Mouse (Mus musculus): ENCODE results near the gene 1110059E24Rik. TPM values are rescaled to one million over a fixed set of nuclear protein-coding genes. Genes with fewer than 3 reads are reported as not detected.

1110059E24Rik gene
- polyA plus RNA-seq, 1 experiment: 7.5 TPM

- H3K27me3 ChIP-seq (ENCODE audit: control insufficient read depth, insufficient read depth, low read length): no peaks in the 10 kb centered on the region
- H3K4me3 ChIP-seq (ENCODE audit: control insufficient read depth, low read depth, low read length): no peak overlapping the region
- no peaks in the 10 kb centered on the region for H3K36me3 ChIP-seq (ENCODE audit: control insufficient read depth, insufficient read depth, low read length)
- 0 out of 2 replicates have a peak, but pooled peaks cover 2% of the 10 kb centered on the region for H3K4me1 ChIP-seq (ENCODE audit: control insufficient read depth, insufficient read depth, low read length)
- no peak overlapping the region for H3K27ac ChIP-seq (ENCODE audit: control insufficient read depth, insufficient read depth, low read depth, low read length)
- TF ChIP-seq POLR2A (IDR thresholded peaks at IDR 0.05; ENCODE audit: control insufficient read depth, low read depth, low read length): no peak
- TF ChIP-seq CTCF (IDR thresholded peaks at IDR 0.05; ENCODE audit: control insufficient read depth, insufficient read depth, insufficient replicate concordance, low read depth, low read length): no peak
These were observed 26.3 kb downstream of the 1110059E24Rik start for GRCm38 (mm10) chr19:21626271-21626988.

DNA sequence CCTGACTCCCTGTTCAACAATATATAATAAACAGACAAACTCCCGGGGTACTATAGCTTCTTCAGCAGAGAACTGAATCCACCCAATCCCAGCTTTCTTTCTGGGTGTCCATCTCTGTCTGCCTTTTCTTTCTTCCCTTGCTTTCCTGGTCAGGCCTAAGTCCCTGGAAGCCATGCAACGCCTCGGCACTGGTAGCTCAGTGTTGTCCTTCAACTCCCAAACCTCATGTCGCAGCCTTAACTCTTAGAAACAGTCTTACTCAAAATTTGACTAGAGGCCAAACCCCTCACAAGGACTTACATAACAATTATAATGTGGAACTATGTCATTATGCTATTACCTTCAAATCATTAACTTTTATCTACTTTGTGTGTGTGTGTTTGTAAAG lies 28.6 kb downstream of the 1110059E24Rik start:
- H3K4me3 ChIP-seq (ENCODE audit: control insufficient read depth, low read depth, low read length): no peak overlapping the region
- H3K27me3 ChIP-seq (ENCODE audit: control insufficient read depth, insufficient read depth, low read length): no peaks in the 10 kb centered on the region
- TF ChIP-seq CTCF (IDR thresholded peaks at IDR 0.05; ENCODE audit: control insufficient read depth, insufficient read depth, insufficient replicate concordance, low read depth, low read length): no peak
- no peak for TF ChIP-seq POLR2A (IDR thresholded peaks at IDR 0.05; ENCODE audit: control insufficient read depth, low read depth, low read length)

GRCm38 (mm10) chr19:21623410-21624147 lies 29.2 kb downstream of the 1110059E24Rik start:
- H3K4me1 ChIP-seq (ENCODE audit: control insufficient read depth, insufficient read depth, low read length): no peaks in the 10 kb centered on the region
- no peaks in the 10 kb centered on the region for H3K36me3 ChIP-seq (ENCODE audit: control insufficient read depth, insufficient read depth, low read length)
- TF ChIP-seq CTCF (IDR thresholded peaks at IDR 0.05; ENCODE audit: control insufficient read depth, insufficient read depth, insufficient replicate concordance, low read depth, low read length): no peak
- TF ChIP-seq POLR2A (IDR thresholded peaks at IDR 0.05; ENCODE audit: control insufficient read depth, low read depth, low read length): no peak
- H3K27me3 ChIP-seq (ENCODE audit: control insufficient read depth, insufficient read depth, low read length): no peaks in the 10 kb centered on the region
- no peak overlapping the region for H3K27ac ChIP-seq (ENCODE audit: control insufficient read depth, insufficient read depth, low read depth, low read length)
- no peak overlapping the region for H3K4me3 ChIP-seq (ENCODE audit: control insufficient read depth, low read depth, low read length)

More for the DNA sequence above, 28.6 kb downstream of the 1110059E24Rik start:
- H3K27ac ChIP-seq (ENCODE audit: control insufficient read depth, insufficient read depth, low read depth, low read length): no peak overlapping the region
- no peaks in the 10 kb centered on the region for H3K36me3 ChIP-seq (ENCODE audit: control insufficient read depth, insufficient read depth, low read length)
- no peaks in the 10 kb centered on the region for H3K4me1 ChIP-seq (ENCODE audit: control insufficient read depth, insufficient read depth, low read length)

DNA sequence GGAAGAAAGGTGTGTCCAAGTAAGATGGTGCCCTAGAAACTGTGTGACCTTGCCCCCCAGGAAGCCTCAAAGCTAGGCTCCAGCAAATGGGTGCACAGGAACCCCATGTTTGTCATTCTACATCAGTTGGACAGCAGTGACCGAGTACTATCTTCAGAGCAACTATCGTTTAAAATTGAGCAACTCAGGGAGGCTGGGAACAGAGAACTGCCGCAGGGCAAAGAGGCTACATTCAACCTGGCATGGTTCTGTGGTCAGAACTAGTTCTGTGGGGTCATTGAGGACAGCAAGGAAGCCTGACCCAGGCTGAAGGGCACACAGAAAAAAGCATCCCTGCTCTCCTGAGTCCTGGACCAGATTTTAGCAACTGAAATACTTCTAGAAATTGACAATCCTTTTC lies 37.0 kb downstream of the 1110059E24Rik start:
- Histone ChIP-seq H3K36me3 (ENCODE audit: control insufficient read depth, insufficient read depth, low read length) (no peaks in the 10 kb centered on the region), H3K4me3 (ENCODE audit: control insufficient read depth, low read depth, low read length) (no peak overlapping the region), H3K4me1 (ENCODE audit: control insufficient read depth, insufficient read depth, low read length) (no peaks in the 10 kb centered on the region), H3K27ac (ENCODE audit: control insufficient read depth, insufficient read depth, low read depth, low read length) (no peak overlapping the region), H3K27me3 (ENCODE audit: control insufficient read depth, insufficient read depth, low read length) (no peaks in the 10 kb centered on the region)
- TF ChIP-seq POLR2A (IDR thresholded peaks at IDR 0.05; ENCODE audit: control insufficient read depth, low read depth, low read length): no peak
- no peak for TF ChIP-seq CTCF (IDR thresholded peaks at IDR 0.05; ENCODE audit: control insufficient read depth, insufficient read depth, insufficient replicate concordance, low read depth, low read length)

GRCm38 (mm10) chr19:21611725-21612575 lies 40.8 kb downstream of the 1110059E24Rik start:
- no peak overlapping the region for H3K4me3 ChIP-seq (ENCODE audit: control insufficient read depth, low read depth, low read length)
- no peaks in the 10 kb centered on the region for H3K27me3 ChIP-seq (ENCODE audit: control insufficient read depth, insufficient read depth, low read length)
- no peak overlapping the region for H3K27ac ChIP-seq (ENCODE audit: control insufficient read depth, insufficient read depth, low read depth, low read length)
- no peak for TF ChIP-seq CTCF (IDR thresholded peaks at IDR 0.05; ENCODE audit: control insufficient read depth, insufficient read depth, insufficient replicate concordance, low read depth, low read length)
- no peak for TF ChIP-seq POLR2A (IDR thresholded peaks at IDR 0.05; ENCODE audit: control insufficient read depth, low read depth, low read length)
- H3K36me3 ChIP-seq (ENCODE audit: control insufficient read depth, insufficient read depth, low read length): no peaks in the 10 kb centered on the region
- peaks cover 3% of the 10 kb centered on the region; the same call in 1 of the 2 replicates for H3K4me1 ChIP-seq (ENCODE audit: control insufficient read depth, insufficient read depth, low read length)

DNA sequence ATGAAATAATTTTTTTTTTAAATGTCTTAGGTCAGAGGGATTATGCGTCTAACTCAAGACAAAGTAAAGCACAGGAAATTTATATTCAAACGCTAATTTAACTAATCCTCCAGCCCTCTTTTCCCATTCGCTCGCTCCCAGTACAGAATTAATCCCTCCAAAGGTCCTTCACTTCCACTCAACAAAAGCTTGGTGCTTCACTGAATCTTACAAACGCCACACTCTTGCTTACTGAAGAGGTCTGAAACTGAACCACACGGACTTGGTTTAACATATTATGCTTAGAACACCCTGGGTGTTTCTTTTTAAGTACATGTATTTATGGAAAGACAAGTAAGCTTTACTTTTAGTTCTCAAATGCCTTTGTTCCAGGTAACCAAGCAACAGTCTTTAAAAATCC lies 41.5 kb downstream of the 1110059E24Rik start:
- H3K27me3 ChIP-seq (ENCODE audit: control insufficient read depth, insufficient read depth, low read length): no peaks in the 10 kb centered on the region
- TF ChIP-seq CTCF (IDR thresholded peaks at IDR 0.05; ENCODE audit: control insufficient read depth, insufficient read depth, insufficient replicate concordance, low read depth, low read length) (no peak), POLR2A (IDR thresholded peaks at IDR 0.05; ENCODE audit: control insufficient read depth, low read depth, low read length) (no peak)
- H3K27ac ChIP-seq (ENCODE audit: control insufficient read depth, insufficient read depth, low read depth, low read length): no peak overlapping the region

More for the DNA sequence above, 41.5 kb downstream of the 1110059E24Rik start:
- Histone ChIP-seq H3K4me3 (ENCODE audit: control insufficient read depth, low read depth, low read length) (no peak overlapping the region), H3K36me3 (ENCODE audit: control insufficient read depth, insufficient read depth, low read length) (no peaks in the 10 kb centered on the region), H3K4me1 (ENCODE audit: control insufficient read depth, insufficient read depth, low read length) (peaks cover 3% of the 10 kb centered on the region; the same call in 1 of the 2 replicates)
